Mouse (Mus musculus) T-helper 2 cell (primary cell): ENCODE results near the gene Mdga2.

Experiments used
- in situ Hi-C: fragments of 300-600 bp; cut with MboI, MseI; formaldehyde crosslinking; loops from one replicate; pipeline ENCODE4 v1.15.1; 2025; ENCODE audit warnings: high pct_unique_total_duplicates

Mdga2 gene

GRCm38 (mm10) chr12:66708334-66708733 lies 514.0 kb downstream of the Mdga2 start:
- in situ Hi-C loops, result no loop called here

GRCm38 (mm10) chr12:66707431-66707830 lies 514.9 kb downstream of the Mdga2 start:
- in situ Hi-C loops, result no loop called here

GRCm38 (mm10) chr12:66705015-66705414 lies 517.3 kb downstream of the Mdga2 start:
- in situ Hi-C loops, result no loop called here

- in situ Hi-C loops, result no loop called here
Observed at GRCm38 (mm10) chr12:66702781-66703180, 519.6 kb downstream of the Mdga2 start.

GRCm38 (mm10) chr12:66679558-66679957 lies 542.8 kb downstream of the Mdga2 start:
- in situ Hi-C loops, result no loop called here

- in situ Hi-C loops, result no loop called here
Observed at GRCm38 (mm10) chr12:66648605-66649552, 573.5 kb downstream of the Mdga2 start.

GRCm38 (mm10) chr12:66640408-66640807 lies 581.9 kb downstream of the Mdga2 start:
- in situ Hi-C loops, result no loop called here

- in situ Hi-C loops, result loop anchor here (10.0 kb wide), 1 partner anchor 455 kb away; no protein-coding TSS in a partner anchor
Observed at GRCm38 (mm10) chr12:66619944-66620343, 602.4 kb downstream of the Mdga2 start.

- in situ Hi-C loops, result no loop called here
Observed at GRCm38 (mm10) chr12:66591617-66592230, 630.6 kb downstream of the Mdga2 start.

GRCm38 (mm10) chr12:66565396-66565795 lies 657.0 kb downstream of the Mdga2 start:
- in situ Hi-C loops, result no loop called here

- in situ Hi-C loops, result no loop called here
Observed at GRCm38 (mm10) chr12:66556846-66557245, 665.5 kb downstream of the Mdga2 start.

GRCm38 (mm10) chr12:66556178-66556820 lies 666.0 kb downstream of the Mdga2 start:
- in situ Hi-C loops, result no loop called here

GRCm38 (mm10) chr12:66524973-66525372 lies 697.4 kb downstream of the Mdga2 start:
- in situ Hi-C loops, result no loop called here

GRCm38 (mm10) chr12:66499258-66499657 lies 723.1 kb downstream of the Mdga2 start:
- in situ Hi-C loops, result no loop called here

- in situ Hi-C loops, result no loop called here
Observed at GRCm38 (mm10) chr12:66470868-66471267, 751.5 kb downstream of the Mdga2 start.

GRCm38 (mm10) chr12:66470243-66470863 lies 752.0 kb downstream of the Mdga2 start:
- in situ Hi-C loops, result no loop called here

- in situ Hi-C loops, result no loop called here
Observed at GRCm38 (mm10) chr12:66465516-66465915, 756.8 kb downstream of the Mdga2 start.

GRCm38 (mm10) chr12:66443340-66443739 lies 779.0 kb downstream of the Mdga2 start:
- in situ Hi-C loops, result no loop called here
